Mouse (Mus musculus): ENCODE data around the gene Susd6.

The Susd6 gene

GRCm38 (mm10) chr12:80839631-80840030 is 49.3 kb downstream of the Susd6 start:
- DNase-seq, result no peak

GRCm38 (mm10) chr12:80841618-80842017 is 51.3 kb downstream of the Susd6 start:
- no peak for DNase-seq

- DNase-seq, result no peak
Observed at GRCm38 (mm10) chr12:80842609-80843008, 52.3 kb downstream of the Susd6 start.

- DNase-seq, result no peak
Observed at GRCm38 (mm10) chr12:80843236-80843635, 52.9 kb downstream of the Susd6 start.

- DNase-seq, result no peak
Observed at GRCm38 (mm10) chr12:80843651-80844444, 53.5 kb downstream of the Susd6 start.

GRCm38 (mm10) chr12:80845901-80846300 is 55.6 kb downstream of the Susd6 start:
- DNase-seq, result no peak

- no peak for DNase-seq
Observed at GRCm38 (mm10) chr12:80846861-80847268, 56.6 kb downstream of the Susd6 start.

- no peak for DNase-seq
Observed at GRCm38 (mm10) chr12:80852001-80852400, 61.7 kb downstream of the Susd6 start.

GRCm38 (mm10) chr12:80853737-80854136 is 63.4 kb downstream of the Susd6 start:
- DNase-seq, result no peak

GRCm38 (mm10) chr12:80854671-80855070 is 64.4 kb downstream of the Susd6 start:
- DNase-seq, result no peak

GRCm38 (mm10) chr12:80855100-80855499 is 64.8 kb downstream of the Susd6 start:
- no peak for DNase-seq

GRCm38 (mm10) chr12:80855581-80855980 is 65.3 kb downstream of the Susd6 start:
- DNase-seq, result no peak

- no peak for DNase-seq
Observed at GRCm38 (mm10) chr12:80857636-80858293, 67.5 kb downstream of the Susd6 start.

GRCm38 (mm10) chr12:80858307-80858706 is 68.0 kb downstream of the Susd6 start:
- DNase-seq, result no peak

GRCm38 (mm10) chr12:80861916-80862315 is 71.6 kb downstream of the Susd6 start:
- DNase-seq, result no peak

- DNase-seq, result no peak
Observed at GRCm38 (mm10) chr12:80863370-80863769, 73.1 kb downstream of the Susd6 start.

- no peak for DNase-seq
Observed at GRCm38 (mm10) chr12:80865175-80865574, 74.9 kb downstream of the Susd6 start.

- DNase-seq, result no peak
Observed at GRCm38 (mm10) chr12:80866023-80866422, 75.7 kb downstream of the Susd6 start.

GRCm38 (mm10) chr12:80867083-80867482 is 76.8 kb downstream of the Susd6 start:
- no peak for DNase-seq

GRCm38 (mm10) chr12:80868401-80868800 is 78.1 kb downstream of the Susd6 start:
- no peak for DNase-seq

- no peak for DNase-seq
Observed at GRCm38 (mm10) chr12:80877215-80878092, 87.1 kb downstream of the Susd6 start.

GRCm38 (mm10) chr12:80878093-80878430 is 87.8 kb downstream of the Susd6 start:
- no peak for DNase-seq

- no peak for DNase-seq
Observed at GRCm38 (mm10) chr12:80878653-80879052, 88.3 kb downstream of the Susd6 start.

All from liver (tissue).